Mouse (Mus musculus) forebrain, embryonic 15.5 days (tissue): ENCODE measurements at regions not wholly inside any gene's neighbourhood (a gene's known extent, or its start where the extent isn't known, plus 50 kb on each side); places are given as distances from the start of the nearest gene placed in this dataset.

ENCODE experiments used
- ATAC-seq: fragments of 200-750 bp; cut with Nextera tagmentation; replicated peaks from 2 replicates; pipeline ENCODE4 v1.8.0; 2017; ENCODE audit warnings: mild to moderate bottlenecking, moderate TSS enrichment, moderate library complexity
- H3K27ac ChIP-seq: fragments of 300-500 bp; sonication (generic); replicated peaks from 2 replicates; pipeline ENCODE4 v1.5.1; 2015; ENCODE audit warnings: mild to moderate bottlenecking, inconsistent platforms
- H3K27me3 ChIP-seq: fragments of 300-500 bp; sonication (generic); 2 replicates; pipeline ENCODE4 v1.6.1; 2015; ENCODE audit warnings: inconsistent platforms
- H3K36me3 ChIP-seq: fragments of 300-500 bp; sonication (generic); 2 replicates; pipeline ENCODE4 v1.6.1; 2015; ENCODE audit warnings: mild to moderate bottlenecking, inconsistent platforms
- H3K4me1 ChIP-seq: fragments of 300-500 bp; sonication (generic); 2 replicates; pipeline ENCODE4 v1.6.1; 2015; ENCODE audit warnings: inconsistent platforms
- H3K4me2 ChIP-seq: fragments of 300-500 bp; sonication (generic); replicated peaks from 2 replicates; pipeline ENCODE4 v1.6.1; 2015; ENCODE audit warnings: mild to moderate bottlenecking, inconsistent platforms
- H3K4me3 ChIP-seq: fragments of 300-500 bp; sonication (generic); 2 replicates; pipeline ENCODE4 v1.5.1; 2015; ENCODE audit warnings: mild to moderate bottlenecking, inconsistent platforms
- H3K9ac ChIP-seq: fragments of 300-500 bp; sonication (generic); replicated peaks from 2 replicates; pipeline ENCODE4 v1.6.1; 2015; ENCODE audit warnings: mild to moderate bottlenecking, inconsistent platforms
- H3K9me3 ChIP-seq: fragments of 300-500 bp; sonication (generic); 2 replicates; pipeline ENCODE4 v1.6.1; 2016; ENCODE audit warnings: inconsistent platforms
- WGBS: fragments of 180-500 bp; shearing (Covaris S2); methylation state at CpG from one replicate; pipeline ENCODE4 v1.1.7; 2015; ENCODE audit warnings: mixed read lengths; 5-methylcytosine and 5-hydroxymethylcytosine counted together

DNA sequence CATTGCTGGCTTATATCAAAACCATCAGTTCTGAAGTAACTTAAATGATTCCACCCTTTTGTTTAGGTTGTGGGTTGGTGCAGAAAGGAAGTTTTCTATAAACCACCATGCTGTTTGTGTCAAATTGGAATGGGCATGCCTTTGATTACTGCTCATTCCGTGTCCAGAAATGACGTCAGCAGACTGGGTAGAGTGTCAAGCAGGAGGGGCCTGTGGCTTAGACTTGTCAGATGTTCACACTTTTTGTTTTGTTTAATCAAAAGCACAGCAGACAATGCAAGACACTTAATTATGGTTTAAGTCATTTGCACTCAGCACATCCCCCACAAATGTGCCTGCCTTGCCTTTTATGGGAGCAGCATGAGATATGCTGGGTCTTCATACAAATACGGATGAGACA is 120.5 kb upstream of the Jag1 start:
- Histone ChIP-seq H3K4me3 (no peak overlapping the region), H3K36me3 (no peaks in the 10 kb centered on the region), H3K4me2 (no peak overlapping the region), H3K9me3 (no peaks in the 10 kb centered on the region), H3K27me3 (no peaks in the 10 kb centered on the region), H3K27ac (no peak overlapping the region), H3K9ac (no peak overlapping the region), H3K4me1 (no peaks in the 10 kb centered on the region)
- no peak for ATAC-seq
- WGBS = 26% methylated on average over 3 of the region's 3 CpGs

DNA sequence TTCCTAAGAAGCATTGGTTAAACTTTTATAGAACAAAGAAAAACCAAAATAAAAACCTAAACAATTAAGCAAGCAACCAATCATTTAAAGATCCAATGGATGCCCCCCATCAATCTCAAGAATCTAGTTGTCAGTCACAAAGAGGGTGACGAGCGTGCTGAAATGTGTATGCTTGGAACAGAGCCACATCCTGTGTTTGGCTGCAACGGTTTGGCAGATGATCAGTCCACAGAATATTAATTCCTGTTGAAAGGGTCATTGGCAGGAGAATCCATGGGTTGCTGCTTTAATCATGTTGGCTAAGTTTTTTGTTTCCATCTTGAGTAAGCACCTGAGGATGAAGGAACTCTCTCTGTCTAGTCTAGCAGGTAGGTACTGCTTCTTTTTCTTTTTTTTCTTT is 117.5 kb upstream of the Jag1 start:
- no peak overlapping the region for H3K9ac ChIP-seq
- no peak for ATAC-seq
- H3K9me3 ChIP-seq = no peaks in the 10 kb centered on the region
- no peaks in the 10 kb centered on the region for H3K36me3 ChIP-seq
- no peak overlapping the region for H3K27ac ChIP-seq
- H3K27me3 ChIP-seq = no peaks in the 10 kb centered on the region
- H3K4me1 ChIP-seq = peaks cover 12% of the 10 kb centered on the region
- H3K4me2 ChIP-seq = no peak overlapping the region
- no peak overlapping the region for H3K4me3 ChIP-seq
- WGBS = 40% methylated on average over 3 of the region's 3 CpGs

DNA sequence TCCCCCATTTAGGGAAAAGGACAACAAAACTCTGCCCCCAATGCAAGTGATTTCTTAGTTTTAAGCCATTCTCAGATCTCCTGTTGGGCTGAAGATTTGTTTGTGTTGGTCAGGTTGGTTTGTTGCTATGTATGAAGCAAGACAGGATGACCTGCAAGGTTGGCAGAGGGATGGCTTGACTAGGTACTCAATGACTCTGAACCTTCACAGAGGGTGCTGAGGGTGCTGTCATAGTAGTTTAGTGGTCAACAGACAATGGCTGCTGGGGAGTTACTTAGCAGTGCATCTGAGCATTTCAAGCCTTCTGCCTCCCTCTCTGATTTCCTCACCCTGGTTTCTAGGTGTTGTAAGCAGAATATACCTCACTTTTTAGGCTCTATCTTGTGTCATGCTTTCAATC is 114.7 kb upstream of the Jag1 start:
- no peak for ATAC-seq

DNA sequence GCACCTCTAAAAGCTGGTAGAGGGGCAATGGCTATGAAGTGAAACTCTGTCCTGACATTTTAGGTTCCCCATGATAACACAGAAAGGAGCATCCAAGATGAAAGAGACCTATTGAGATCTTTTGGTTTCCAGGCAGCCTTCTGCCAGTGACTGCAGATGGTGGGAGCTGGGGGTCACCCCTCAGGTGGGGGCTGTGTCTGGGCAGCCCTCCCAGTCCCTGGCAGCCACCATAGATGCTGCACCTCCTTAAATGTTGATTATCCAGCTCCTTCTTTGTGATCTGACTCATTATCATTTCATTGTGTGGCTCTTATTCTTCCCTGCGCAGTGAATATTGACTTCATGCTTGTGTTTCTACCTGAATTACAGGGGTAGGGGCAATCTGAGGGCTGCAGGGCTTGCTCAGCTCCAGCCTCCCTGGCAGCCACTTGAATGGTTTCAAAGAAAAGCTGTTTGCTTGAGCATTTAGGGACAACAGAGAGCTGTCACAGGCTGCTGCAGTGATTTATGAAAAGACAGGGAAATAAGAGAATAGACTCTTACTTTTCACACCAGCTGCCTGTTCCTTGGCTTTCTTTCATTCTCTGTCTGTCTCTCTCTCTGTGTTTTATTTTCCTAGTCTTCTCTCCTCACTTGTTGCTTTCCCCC is 113.1 kb upstream of the Jag1 start:
- no peak overlapping the region for H3K4me3 ChIP-seq
- peaks cover 12% of the 10 kb centered on the region for H3K4me1 ChIP-seq
- no peaks in the 10 kb centered on the region for H3K36me3 ChIP-seq
- H3K27ac ChIP-seq = peak overlapping the region; percentile 3; the same call in 1 of the 2 replicates
- WGBS = 0% methylated on average over 1 of the region's 1 CpGs
- H3K27me3 ChIP-seq = no peaks in the 10 kb centered on the region
- H3K4me2 ChIP-seq = no peak overlapping the region
- no peak overlapping the region for H3K9ac ChIP-seq
- ATAC-seq = peak; percentile 92
- H3K9me3 ChIP-seq = no peaks in the 10 kb centered on the region

More for the DNA sequence above, 114.7 kb upstream of the Jag1 start:
- Histone ChIP-seq H3K36me3 (no peaks in the 10 kb centered on the region), H3K27ac (no peak overlapping the region), H3K4me3 (no peak overlapping the region), H3K9ac (no peak overlapping the region), H3K4me2 (no peak overlapping the region), H3K4me1 (peaks cover 12% of the 10 kb centered on the region), H3K27me3 (no peaks in the 10 kb centered on the region), H3K9me3 (no peaks in the 10 kb centered on the region)

DNA sequence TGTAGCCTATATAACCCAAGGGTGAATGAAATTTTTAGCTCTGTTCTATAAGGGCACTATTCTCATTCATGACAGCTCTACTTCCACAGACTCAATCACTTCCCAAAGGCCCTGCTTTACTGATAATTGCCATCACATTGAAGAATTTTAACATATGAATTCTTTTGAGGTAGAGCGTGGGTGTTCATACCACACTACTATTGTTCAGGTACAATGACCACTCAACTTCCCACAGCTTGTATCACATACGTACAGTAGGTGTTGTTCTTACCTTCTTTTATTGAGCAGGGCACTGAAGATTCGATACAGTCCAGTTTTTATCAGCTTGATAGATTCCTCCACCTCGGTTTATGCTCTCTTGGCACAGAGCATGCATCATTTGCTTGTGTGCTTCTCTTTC is 111.1 kb upstream of the Jag1 start:
- ATAC-seq = no peak
- Histone ChIP-seq H3K4me3 (no peak overlapping the region), H3K27me3 (no peaks in the 10 kb centered on the region), H3K9ac (no peak overlapping the region), H3K27ac (no peak overlapping the region), H3K36me3 (no peaks in the 10 kb centered on the region), H3K4me1 (peaks cover 12% of the 10 kb centered on the region), H3K9me3 (no peaks in the 10 kb centered on the region), H3K4me2 (no peak overlapping the region)
- 86% methylated on average over 4 of the region's 4 CpGs for WGBS

DNA sequence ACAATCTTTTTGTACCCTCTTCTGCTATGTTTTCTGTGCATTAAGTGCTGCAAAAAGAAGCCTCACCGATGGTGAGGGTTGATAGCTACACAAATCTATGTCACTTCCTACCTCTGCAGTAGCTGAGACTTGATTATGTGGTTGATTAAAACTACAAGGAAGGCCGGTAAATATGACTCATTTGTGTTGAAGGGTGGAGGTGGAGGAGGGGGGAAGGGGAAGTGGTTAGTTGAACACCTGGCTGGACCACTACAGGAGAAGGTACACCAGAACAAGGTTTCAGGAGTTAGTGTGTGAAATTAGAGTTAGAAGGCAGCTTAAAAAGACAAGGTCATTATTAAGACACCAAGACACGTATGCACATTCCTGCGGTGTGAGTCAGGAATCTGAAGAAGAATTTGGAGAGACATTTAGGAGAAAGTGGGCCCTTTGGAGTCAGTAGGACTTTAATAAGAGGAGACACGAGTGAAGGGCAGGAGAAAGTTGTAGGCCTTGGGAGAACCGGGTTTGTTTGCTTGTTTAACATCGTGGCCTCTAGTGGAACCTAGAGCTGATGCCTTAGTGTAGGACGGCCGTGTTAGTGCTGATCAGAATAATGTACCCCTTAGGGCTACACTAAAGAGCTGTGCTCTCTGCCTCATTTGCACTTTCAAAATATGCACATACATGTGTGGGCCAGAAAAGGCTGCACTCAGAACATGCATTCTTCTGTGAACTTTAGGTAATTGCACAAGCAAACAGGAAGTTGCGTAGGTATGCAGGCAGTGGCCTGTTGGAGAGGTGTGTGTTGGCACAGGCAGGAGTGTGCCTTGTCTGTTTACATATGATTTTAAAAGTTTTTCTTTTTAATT is 108.5 kb upstream of the Jag1 start:
- 89% methylated on average over 10 of the region's 10 CpGs for WGBS
- ATAC-seq = no peak

DNA sequence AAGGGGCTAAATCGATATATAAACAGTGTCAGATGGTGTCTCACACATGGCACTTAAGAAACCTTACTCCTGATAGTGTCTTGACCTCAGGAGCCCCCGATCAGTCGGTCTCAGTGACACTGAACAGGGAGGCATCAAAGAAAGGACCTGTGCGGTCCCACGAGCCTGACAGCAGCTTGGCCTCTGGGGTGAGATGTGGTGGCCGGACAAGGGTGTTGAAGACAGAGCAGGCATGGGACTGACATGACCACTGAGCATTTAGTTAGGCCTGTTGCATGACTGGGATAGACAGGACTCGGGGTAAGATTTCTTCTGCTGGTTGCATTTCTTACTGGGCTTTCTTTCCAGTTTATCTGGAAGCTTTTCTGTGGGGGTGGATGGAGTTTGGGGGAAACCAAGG is 99.3 kb upstream of the Jag1 start:
- no peaks in the 10 kb centered on the region for H3K36me3 ChIP-seq
- no peak overlapping the region for H3K9ac ChIP-seq
- H3K4me3 ChIP-seq = no peak overlapping the region
- H3K27me3 ChIP-seq = no peaks in the 10 kb centered on the region
- no peaks in the 10 kb centered on the region for H3K4me1 ChIP-seq
- no peaks in the 10 kb centered on the region for H3K9me3 ChIP-seq
- H3K4me2 ChIP-seq = no peak overlapping the region
- no peak overlapping the region for H3K27ac ChIP-seq
- ATAC-seq = no peak
- WGBS = 86% methylated on average over 7 of the region's 7 CpGs

More for the DNA sequence above, 108.5 kb upstream of the Jag1 start:
- Histone ChIP-seq H3K36me3 (no peaks in the 10 kb centered on the region), H3K4me1 (peaks cover 8% of the 10 kb centered on the region), H3K4me3 (no peak overlapping the region), H3K9me3 (no peaks in the 10 kb centered on the region), H3K27me3 (no peaks in the 10 kb centered on the region), H3K27ac (no peak overlapping the region), H3K4me2 (no peak overlapping the region), H3K9ac (no peak overlapping the region)

DNA sequence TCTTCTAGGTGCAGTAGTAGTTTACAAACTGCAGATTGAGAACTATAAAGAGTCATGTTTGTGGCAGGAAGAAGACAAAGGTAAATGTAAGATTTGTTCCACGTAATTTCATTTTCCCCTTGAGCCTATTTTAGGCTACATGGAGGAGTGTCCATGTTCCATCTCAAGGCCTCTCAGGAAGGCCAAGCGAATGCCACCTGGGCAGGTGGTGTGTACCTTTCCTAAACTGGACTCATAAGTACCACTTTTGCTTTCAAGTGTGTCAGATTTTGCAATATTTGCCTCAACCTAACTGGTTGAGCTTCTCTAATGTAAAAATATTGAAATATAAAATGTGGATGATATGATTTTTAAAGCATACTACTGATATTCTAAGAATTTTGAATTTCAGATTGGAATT is 91.4 kb upstream of the Jag1 start:
- no peak overlapping the region for H3K4me3 ChIP-seq
- no peaks in the 10 kb centered on the region for H3K27me3 ChIP-seq
- H3K4me2 ChIP-seq = no peak overlapping the region
- H3K27ac ChIP-seq = no peak overlapping the region
- H3K9me3 ChIP-seq = no peaks in the 10 kb centered on the region
- no peaks in the 10 kb centered on the region for H3K36me3 ChIP-seq
- H3K9ac ChIP-seq = no peak overlapping the region
- no peaks in the 10 kb centered on the region for H3K4me1 ChIP-seq
- 86% methylated on average over 2 of the region's 2 CpGs for WGBS
- no peak for ATAC-seq

DNA sequence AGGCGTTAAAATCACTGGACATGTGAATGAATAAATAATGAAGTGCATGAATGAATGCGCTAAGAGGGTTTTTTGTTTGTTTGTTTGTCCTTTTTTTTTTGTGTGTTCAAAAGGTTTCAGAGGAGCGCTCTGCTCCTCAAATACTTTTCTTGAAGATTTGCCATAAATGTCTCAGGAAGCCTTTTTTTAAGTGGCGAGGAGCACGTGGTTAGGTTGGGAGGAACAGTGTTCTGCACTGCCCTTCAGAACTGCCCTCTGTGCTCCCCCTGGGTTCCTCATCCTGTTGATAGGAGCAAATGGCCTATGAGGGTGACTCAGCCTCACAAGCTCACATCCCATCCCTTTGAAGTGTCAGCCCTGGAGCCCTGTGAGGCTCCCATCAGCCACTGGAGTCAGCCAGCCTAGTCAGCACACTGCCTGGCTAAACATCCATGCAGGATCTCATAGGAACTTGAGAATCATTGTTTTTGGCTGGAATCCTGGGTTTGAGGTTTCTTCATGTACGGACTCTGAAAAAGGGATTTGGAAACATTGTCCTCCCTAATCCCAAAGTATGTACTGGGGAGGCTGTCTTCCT is 87.9 kb upstream of the Jag1 start:
- H3K27me3 ChIP-seq = no peaks in the 10 kb centered on the region
- 65% methylated on average over 6 of the region's 6 CpGs for WGBS
- no peaks in the 10 kb centered on the region for H3K36me3 ChIP-seq
- no peak overlapping the region for H3K4me2 ChIP-seq
- no peak overlapping the region for H3K4me3 ChIP-seq
- no peak overlapping the region for H3K9ac ChIP-seq
- no peak overlapping the region for H3K27ac ChIP-seq
- H3K9me3 ChIP-seq = no peaks in the 10 kb centered on the region
- H3K4me1 ChIP-seq = no peaks in the 10 kb centered on the region
- ATAC-seq = no peak

DNA sequence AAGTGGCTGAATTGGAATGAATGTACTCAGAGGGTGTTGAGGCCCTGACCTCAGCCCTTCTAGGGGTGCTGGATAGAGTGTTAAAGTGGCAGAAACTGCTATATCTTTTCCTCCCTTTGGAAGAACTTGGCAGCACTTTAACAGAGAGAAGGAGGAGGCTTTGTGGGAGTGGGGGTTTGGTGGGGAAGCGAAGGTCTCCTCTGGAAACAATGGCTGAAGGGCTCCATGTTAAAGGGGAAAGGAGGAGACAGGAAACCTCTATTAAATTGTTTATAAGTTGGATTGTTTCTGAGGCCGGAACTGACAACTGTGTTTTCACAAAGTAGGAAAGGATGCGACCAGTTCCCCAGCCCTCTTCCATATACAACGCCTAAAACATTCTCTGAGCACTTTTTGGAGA is 83.7 kb upstream of the Jag1 start:
- Histone ChIP-seq H3K9ac (no peak overlapping the region), H3K4me3 (no peak overlapping the region), H3K4me1 (no peaks in the 10 kb centered on the region), H3K9me3 (no peaks in the 10 kb centered on the region), H3K27ac (no peak overlapping the region), H3K4me2 (no peak overlapping the region), H3K36me3 (no peaks in the 10 kb centered on the region), H3K27me3 (no peaks in the 10 kb centered on the region)
- ATAC-seq = no peak
- WGBS = 91% methylated on average over 4 of the region's 4 CpGs

DNA sequence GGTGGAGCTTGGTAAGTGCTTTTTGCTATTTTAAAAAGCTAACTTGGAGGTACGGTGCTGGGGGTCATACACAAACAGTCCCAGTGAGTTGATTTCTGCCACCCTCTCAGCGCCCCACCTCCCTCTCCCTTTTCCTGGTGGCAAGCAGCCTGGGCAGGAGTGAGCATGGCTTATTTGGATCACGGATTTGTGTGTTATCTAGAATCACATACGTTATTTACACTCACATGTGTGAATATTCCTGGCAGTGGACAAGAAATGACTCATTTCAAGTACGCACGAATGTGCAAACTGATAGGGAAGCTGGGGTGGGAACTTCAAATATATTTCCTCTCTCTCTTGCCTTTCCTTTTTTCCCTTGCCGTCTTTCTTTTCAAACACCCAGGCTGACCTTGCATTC is 75.7 kb upstream of the Jag1 start:
- 82% methylated on average over 7 of the region's 7 CpGs for WGBS

DNA sequence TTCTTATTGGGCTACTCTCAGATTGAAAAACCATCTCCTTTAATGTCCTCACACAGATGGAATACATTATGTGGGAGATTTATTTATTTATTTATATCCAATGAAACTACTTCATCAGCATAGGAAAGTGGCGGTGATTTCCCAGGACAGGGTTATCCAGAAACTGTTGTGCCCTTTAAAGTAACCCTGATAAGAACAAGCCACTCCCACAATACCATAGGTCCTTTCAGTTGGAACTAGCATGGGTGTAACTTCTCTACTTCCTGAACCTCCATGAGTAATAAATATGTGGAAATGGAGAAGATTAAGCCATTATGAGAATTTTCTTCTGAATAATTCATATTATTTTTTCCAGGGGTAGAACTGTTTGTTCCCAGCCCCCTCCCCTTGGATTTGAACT is 52.7 kb upstream of the Jag1 start:
- H3K27me3 ChIP-seq = no peaks in the 10 kb centered on the region
- no peak overlapping the region for H3K4me3 ChIP-seq
- H3K9ac ChIP-seq = no peak overlapping the region
- no peak overlapping the region for H3K4me2 ChIP-seq
- no peak overlapping the region for H3K27ac ChIP-seq
- H3K9me3 ChIP-seq = no peaks in the 10 kb centered on the region
- no peak for ATAC-seq
- WGBS = 85% methylated on average over 1 of the region's 1 CpGs
- H3K36me3 ChIP-seq = no peaks in the 10 kb centered on the region
- H3K4me1 ChIP-seq = no peaks in the 10 kb centered on the region

More for the DNA sequence above, 75.7 kb upstream of the Jag1 start:
- H3K36me3 ChIP-seq = no peaks in the 10 kb centered on the region
- no peaks in the 10 kb centered on the region for H3K4me1 ChIP-seq
- H3K9me3 ChIP-seq = no peaks in the 10 kb centered on the region
- no peak overlapping the region for H3K27ac ChIP-seq
- H3K9ac ChIP-seq = no peak overlapping the region
- no peak for ATAC-seq
- H3K27me3 ChIP-seq = no peaks in the 10 kb centered on the region
- no peak overlapping the region for H3K4me2 ChIP-seq
- no peak overlapping the region for H3K4me3 ChIP-seq
